Mouse (Mus musculus) cerebellum, adult 2 months (tissue): Measurements from ENCODE around the gene Rbms3. TPM values are rescaled to one million over a fixed set of nuclear protein-coding genes. Genes with fewer than 3 reads are reported as not detected.

Source experiments
- DNase-seq, 2 experiments: peaks; one replicate each; pipeline ENCODE4 v3.0.0; 2021
- H3K27ac ChIP-seq: fragments of 200-500 bp; 2 replicates; pipeline ENCODE4 v1.5.1; 2012; ENCODE audit warnings: low read length, control low read depth, inconsistent platforms; ENCODE audit not compliant: insufficient read depth
- H3K27me3 ChIP-seq: fragments of 200-500 bp; 2 replicates; pipeline ENCODE4 v1.6.1; 2012; ENCODE audit warnings: inconsistent platforms, mild to moderate bottlenecking, low read length, moderate library complexity; ENCODE audit not compliant: control insufficient read depth, insufficient read depth
- H3K4me1 ChIP-seq: fragments of 200-500 bp; 2 replicates; pipeline ENCODE4 v1.6.1; 2011; ENCODE audit warnings: low read length; ENCODE audit not compliant: control insufficient read depth, insufficient read depth
- H3K4me3 ChIP-seq: fragments of 200-500 bp; replicated peaks from 2 replicates; pipeline ENCODE3; 2011; ENCODE audit warnings: mild to moderate bottlenecking, low read depth, low read length, control low read depth; ENCODE audit not compliant: insufficient read depth
- CTCF ChIP-seq: fragments of 200-500 bp; IDR thresholded peaks from 2 replicates; pipeline ENCODE4 v1.5.1; 2011; ENCODE audit warnings: low read depth, mild to moderate bottlenecking, control low read depth, low read length, moderate library complexity, borderline replicate concordance; ENCODE audit not compliant: insufficient read depth
- POLR2A ChIP-seq: fragments of 200-500 bp; IDR thresholded peaks from 2 replicates; pipeline ENCODE4 v1.6.1; 2011; ENCODE audit warnings: low read length, control low read depth, borderline replicate concordance; ENCODE audit not compliant: insufficient read depth
- WGBS: fragments of 180-500 bp; shearing (Covaris S2); methylation state at CpG from one replicate; pipeline ENCODE4 v1.1.7; 2018; 5-methylcytosine and 5-hydroxymethylcytosine counted together
- polyA plus RNA-seq: library from polyadenylated mRNA; depleted of rRNA; stranded (reverse); fragments of >200 nt; gene quantifications from 2 replicates; pipeline ENCODE4 v1.2.3, GENCODE M21; 2012

The Rbms3 gene
- polyA plus RNA-seq, 1 experiment = 13.3 TPM

- WGBS = 75% methylated on average over 5 of the region's 5 CpGs
These were observed 248.8 kb downstream of the Rbms3 start for GRCm38 (mm10) chr9:117380876-117381275.

GRCm38 (mm10) chr9:117380076-117380475, 249.6 kb downstream of the Rbms3 start:
- TF ChIP-seq POLR2A (no peak), CTCF (no peak)
- DNase-seq = no peak
- Histone ChIP-seq H3K4me3 (no peak overlapping the region), H3K4me1 (no peaks in the 10 kb centered on the region), H3K27me3 (no peaks in the 10 kb centered on the region), H3K27ac (no peak overlapping the region)
- WGBS = 36% methylated on average over 5 of the region's 5 CpGs

More at GRCm38 (mm10) chr9:117380876-117381275, 248.8 kb downstream of the Rbms3 start:
- Histone ChIP-seq H3K4me1 (no peaks in the 10 kb centered on the region), H3K4me3 (no peak overlapping the region), H3K27ac (no peak overlapping the region), H3K27me3 (no peaks in the 10 kb centered on the region)
- TF ChIP-seq POLR2A (no peak), CTCF (no peak)
- no peak for DNase-seq

GRCm38 (mm10) chr9:117379448-117379983, 250.2 kb downstream of the Rbms3 start:
- Histone ChIP-seq H3K27me3 (no peaks in the 10 kb centered on the region), H3K4me3 (no peak overlapping the region), H3K4me1 (no peaks in the 10 kb centered on the region), H3K27ac (no peak overlapping the region)
- 72% methylated on average over 16 of the region's 16 CpGs for WGBS
- no peak for DNase-seq
- TF ChIP-seq POLR2A (no peak), CTCF (no peak)

GRCm38 (mm10) chr9:117378131-117378890, 251.4 kb downstream of the Rbms3 start:
- TF ChIP-seq CTCF (no peak), POLR2A (no peak)
- Histone ChIP-seq H3K27me3 (no peaks in the 10 kb centered on the region), H3K4me3 (no peak overlapping the region), H3K4me1 (no peaks in the 10 kb centered on the region), H3K27ac (no peak overlapping the region)
- 61% methylated on average over 9 of the region's 9 CpGs for WGBS
- no peak for DNase-seq

GRCm38 (mm10) chr9:117375776-117376175, 253.9 kb downstream of the Rbms3 start:
- Histone ChIP-seq H3K4me1 (no peaks in the 10 kb centered on the region; the same call in 1 of the 2 replicates), H3K27me3 (no peaks in the 10 kb centered on the region), H3K27ac (no peak overlapping the region), H3K4me3 (no peak overlapping the region)
- TF ChIP-seq CTCF (no peak), POLR2A (no peak)
- no peak for DNase-seq
- WGBS = 91% methylated on average over 3 of the region's 3 CpGs

- Histone ChIP-seq H3K4me3 (no peak overlapping the region), H3K4me1 (no peaks in the 10 kb centered on the region; the same call in 1 of the 2 replicates), H3K27me3 (no peaks in the 10 kb centered on the region), H3K27ac (no peak overlapping the region)
- no peak for TF ChIP-seq CTCF
- TF ChIP-seq POLR2A = no peak
- WGBS = 8% methylated on average over 7 of the region's 7 CpGs
- DNase-seq = peak in 1 of 2 experiments; percentile 10
These were observed 256.5 kb downstream of the Rbms3 start for GRCm38 (mm10) chr9:117373164-117373741.

GRCm38 (mm10) chr9:117371980-117372379, 257.7 kb downstream of the Rbms3 start:
- TF ChIP-seq CTCF (no peak), POLR2A (no peak)
- H3K4me1 ChIP-seq = no peaks in the 10 kb centered on the region; the same call in 1 of the 2 replicates
- no peak overlapping the region for H3K4me3 ChIP-seq
- no peaks in the 10 kb centered on the region for H3K27me3 ChIP-seq
- WGBS = 45% methylated on average over 5 of the region's 5 CpGs
- no peak for DNase-seq
- no peak overlapping the region for H3K27ac ChIP-seq

- 96% methylated on average over 6 of the region's 6 CpGs for WGBS
These were observed 259.6 kb downstream of the Rbms3 start for GRCm38 (mm10) chr9:117370086-117370485.

More at GRCm38 (mm10) chr9:117370086-117370485, 259.6 kb downstream of the Rbms3 start:
- Histone ChIP-seq H3K27me3 (no peaks in the 10 kb centered on the region), H3K4me1 (no peaks in the 10 kb centered on the region; the same call in 1 of the 2 replicates), H3K4me3 (no peak overlapping the region), H3K27ac (no peak overlapping the region)
- no peak for DNase-seq
- no peak for TF ChIP-seq CTCF
- no peak for TF ChIP-seq POLR2A
